Mouse (Mus musculus) limb, embryonic 12.5 days (tissue): ENCODE results near the gene Mnat1. TPM values are rescaled to one million over a fixed set of nuclear protein-coding genes. Genes with fewer than 3 reads are reported as not detected.
A peak's percentile ranks its signal among the peaks of the same experiment; 100 is the strongest.

Experiments
- ATAC-seq: fragments of 200-750 bp; cut with Nextera tagmentation; 2 replicates; pipeline ENCODE4 v1.8.0; 2017; ENCODE audit warnings: low read depth, moderate TSS enrichment; ENCODE audit not compliant: insufficient number of reproducible peaks, insufficient read depth, low FRiP score, low TSS enrichment
- H3K27ac ChIP-seq: fragments of 300-500 bp; sonication (generic); 2 replicates; pipeline ENCODE4 v1.5.1; 2016; ENCODE audit warnings: mild to moderate bottlenecking, moderate library complexity
- H3K27me3 ChIP-seq: fragments of 300-500 bp; sonication (generic); 2 replicates; pipeline ENCODE4 v1.6.1; 2016; ENCODE audit warnings: mild to moderate bottlenecking, moderate library complexity
- H3K36me3 ChIP-seq: fragments of 300-500 bp; sonication (generic); 2 replicates; pipeline ENCODE4 v1.6.1; 2016; ENCODE audit warnings: mild to moderate bottlenecking, moderate library complexity
- H3K4me1 ChIP-seq: fragments of 300-500 bp; sonication (generic); replicated peaks from 2 replicates; pipeline ENCODE4 v1.6.1; 2016
- H3K4me2 ChIP-seq: fragments of 300-500 bp; sonication (generic); 2 replicates; pipeline ENCODE4 v1.6.1; 2016; ENCODE audit warnings: mild to moderate bottlenecking, moderate library complexity
- H3K4me3 ChIP-seq: fragments of 300-500 bp; sonication (generic); replicated peaks from 2 replicates; pipeline ENCODE4 v1.5.1; 2016; ENCODE audit warnings: mild to moderate bottlenecking
- H3K9ac ChIP-seq: fragments of 300-500 bp; sonication (generic); replicated peaks from 2 replicates; pipeline ENCODE4 v1.6.1; 2016; ENCODE audit warnings: mild to moderate bottlenecking, moderate library complexity
- H3K9me3 ChIP-seq: fragments of 300-500 bp; sonication (generic); 2 replicates; pipeline ENCODE4 v1.6.1; 2016; ENCODE audit warnings: mild to moderate bottlenecking, moderate library complexity
- WGBS: fragments of 180-500 bp; shearing (Covaris S2); methylation state at CpG from one replicate; pipeline ENCODE4 v1.1.7; 2016; 5-methylcytosine and 5-hydroxymethylcytosine counted together
- polyA plus RNA-seq: library from polyadenylated mRNA; unstranded; fragments of >200 nt; fragmentation: Nextera tagmentation; extraction: Ambion mirVana; gene quantifications from 2 replicates; pipeline ENCODE4 v1.2.1, GENCODE M21; 2016

The Mnat1 gene
- polyA plus RNA-seq, 1 experiment from 2014 or later = 40.7 TPM

DNA sequence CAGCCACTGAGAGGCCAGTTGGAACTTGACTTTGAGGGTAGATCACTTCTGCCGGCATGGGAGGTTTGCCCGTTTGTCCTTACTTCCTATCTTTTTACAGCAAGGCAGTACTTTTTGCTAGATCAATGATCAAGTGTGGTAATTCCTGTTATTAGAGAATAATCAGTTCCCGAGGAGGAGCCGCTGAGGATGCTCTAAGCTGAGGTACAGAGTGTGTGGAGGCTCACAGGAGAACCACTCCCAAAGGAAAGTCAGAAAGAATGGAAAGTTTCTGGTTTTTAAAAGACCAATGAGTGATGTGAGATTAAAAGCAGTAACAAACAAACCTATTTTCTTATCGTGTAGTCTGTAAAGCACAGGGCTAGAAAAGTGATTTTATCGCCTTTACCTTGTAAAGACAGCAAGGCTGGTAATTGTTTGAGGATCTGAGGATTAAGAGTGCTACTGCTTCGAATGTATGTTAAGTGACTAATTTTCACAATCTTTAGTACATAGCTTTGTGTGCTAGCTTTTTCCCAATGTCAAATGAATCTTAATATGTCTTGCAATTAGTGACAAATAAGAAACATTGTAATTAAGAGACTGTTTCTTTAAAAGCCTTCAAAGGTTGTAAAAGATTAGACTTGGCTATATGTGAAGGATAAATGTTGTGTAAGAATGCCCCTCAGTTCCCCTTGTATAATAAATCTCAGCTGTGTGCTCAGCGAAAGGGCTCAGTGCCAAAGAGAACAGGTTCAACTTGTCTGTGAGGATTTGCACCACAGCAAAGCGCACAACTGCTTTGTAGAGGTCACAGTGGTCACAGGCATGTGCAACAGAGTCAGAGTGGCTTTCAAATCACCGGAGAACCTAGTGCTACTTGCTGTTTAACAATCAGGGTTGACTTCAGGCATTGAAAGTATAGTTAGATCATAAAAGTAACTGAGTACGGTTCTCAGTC is 82.5 kb downstream of the Mnat1 start:
- no peaks in the 10 kb centered on the region for H3K36me3 ChIP-seq
- peaks cover 24% of the 10 kb centered on the region for H3K4me1 ChIP-seq
- peak overlapping the region; percentile 56; the same call in 1 of the 2 replicates for H3K27ac ChIP-seq
- peak; percentile 63; the same call in 1 of the 2 replicates for ATAC-seq
- no peak overlapping the region for H3K4me3 ChIP-seq
- no peak overlapping the region for H3K4me2 ChIP-seq
- H3K9ac ChIP-seq = no peak overlapping the region
- H3K27me3 ChIP-seq = no peaks in the 10 kb centered on the region
- no peaks in the 10 kb centered on the region for H3K9me3 ChIP-seq
- 33% methylated on average over 11 of the region's 11 CpGs for WGBS

DNA sequence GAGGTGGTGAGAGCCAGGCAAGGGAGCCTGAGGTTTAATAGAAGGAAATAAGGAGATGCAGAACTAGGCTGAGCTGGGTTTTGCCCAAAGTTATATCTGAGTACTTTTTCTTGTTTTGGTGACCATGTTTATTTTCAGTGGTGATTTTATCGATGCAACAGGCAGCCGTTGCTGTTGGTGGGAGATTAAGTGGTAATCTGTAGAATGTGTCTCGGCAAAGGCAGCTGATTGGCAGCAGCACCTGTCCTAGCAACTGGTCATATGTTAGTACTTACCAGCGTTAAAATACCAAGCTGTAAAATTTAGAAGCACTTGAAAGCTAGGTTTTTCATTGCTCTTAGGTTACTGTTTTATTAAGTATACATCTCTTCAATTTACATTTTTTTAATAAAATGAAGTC is 83.5 kb downstream of the Mnat1 start:
- ATAC-seq = no peak
- Histone ChIP-seq H3K9me3 (no peaks in the 10 kb centered on the region), H3K4me2 (no peak overlapping the region; the same call in 1 of the 2 replicates), H3K36me3 (no peaks in the 10 kb centered on the region), H3K27me3 (no peaks in the 10 kb centered on the region), H3K27ac (peak overlapping the region; percentile 56; the same call in 1 of the 2 replicates), H3K9ac (no peak overlapping the region), H3K4me3 (no peak overlapping the region), H3K4me1 (peaks cover 24% of the 10 kb centered on the region)
- 26% methylated on average over 4 of the region's 4 CpGs for WGBS

DNA sequence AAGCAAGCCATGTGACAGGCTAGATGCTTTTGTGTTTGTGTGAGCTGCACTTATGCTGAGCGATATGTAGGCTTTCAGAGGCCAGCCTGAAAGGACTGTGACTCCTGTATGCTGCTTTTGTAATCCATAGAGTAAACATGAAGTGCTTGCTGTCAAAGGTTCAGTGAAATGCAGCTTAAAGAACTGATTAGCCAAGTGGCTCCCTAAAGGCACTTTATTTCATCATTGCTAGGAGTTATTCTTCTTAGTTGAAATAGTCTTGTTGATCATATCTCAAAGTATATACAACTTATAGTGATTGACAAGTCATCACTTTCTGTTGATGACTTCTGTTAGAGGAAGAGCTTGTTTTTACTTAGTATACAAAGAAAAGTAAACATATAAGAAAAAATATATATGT is 83.9 kb downstream of the Mnat1 start:
- Histone ChIP-seq H3K27me3 (no peaks in the 10 kb centered on the region), H3K36me3 (no peaks in the 10 kb centered on the region), H3K4me1 (peaks cover 24% of the 10 kb centered on the region), H3K9me3 (no peaks in the 10 kb centered on the region), H3K4me3 (no peak overlapping the region), H3K4me2 (no peak overlapping the region), H3K27ac (no peak overlapping the region), H3K9ac (no peak overlapping the region)
- ATAC-seq = no peak
- WGBS = 53% methylated on average over 1 of the region's 1 CpGs

DNA sequence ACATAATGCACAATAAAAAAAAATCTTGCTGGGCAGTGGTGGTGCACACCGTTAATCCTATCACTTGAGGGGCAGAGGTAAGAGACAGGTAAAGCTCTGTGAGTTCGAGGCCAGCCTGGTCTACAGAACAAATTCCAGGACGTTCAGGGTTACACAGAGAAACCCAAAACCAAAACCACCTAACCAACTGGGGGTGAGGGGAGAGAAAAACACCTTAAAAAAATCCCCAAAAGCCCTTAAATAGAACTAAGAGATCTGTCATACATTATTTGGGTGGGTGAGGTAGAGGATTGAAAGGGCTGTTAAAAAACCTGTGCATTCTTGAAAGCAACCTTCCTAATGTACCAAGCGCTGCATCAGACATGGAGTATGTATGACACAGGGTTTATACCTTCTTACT is 85.0 kb downstream of the Mnat1 start:
- Histone ChIP-seq H3K9me3 (no peaks in the 10 kb centered on the region), H3K27ac (no peak overlapping the region), H3K27me3 (no peaks in the 10 kb centered on the region), H3K36me3 (no peaks in the 10 kb centered on the region), H3K9ac (no peak overlapping the region), H3K4me2 (no peak overlapping the region), H3K4me1 (peaks cover 24% of the 10 kb centered on the region), H3K4me3 (no peak overlapping the region)
- 87% methylated on average over 4 of the region's 4 CpGs for WGBS
- no peak for ATAC-seq

DNA sequence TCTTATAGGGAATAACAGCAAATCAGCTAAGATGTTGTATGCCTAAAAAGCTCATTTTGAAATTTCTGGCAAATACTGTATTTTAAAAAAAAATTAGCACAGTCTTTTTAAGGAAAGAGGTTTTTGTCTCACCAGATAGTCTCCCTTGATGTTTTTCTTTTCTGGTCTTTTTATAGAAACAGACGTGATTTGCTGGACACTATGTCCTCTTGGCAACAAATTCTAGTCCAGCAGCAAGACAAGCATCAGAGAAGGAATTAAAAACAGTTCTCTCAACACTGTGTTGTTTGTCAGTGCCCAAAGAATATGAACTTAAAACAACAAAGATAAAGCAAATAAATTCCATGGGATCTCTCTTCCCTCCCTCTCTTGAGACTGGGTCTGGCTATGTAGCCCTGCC is 85.6 kb downstream of the Mnat1 start:
- no peak overlapping the region for H3K4me2 ChIP-seq
- H3K4me3 ChIP-seq = no peak overlapping the region
- no peak overlapping the region for H3K27ac ChIP-seq
- H3K9me3 ChIP-seq = no peaks in the 10 kb centered on the region
- ATAC-seq = no peak
- H3K9ac ChIP-seq = no peak overlapping the region
- no peaks in the 10 kb centered on the region for H3K27me3 ChIP-seq
- WGBS = 79% methylated on average over 1 of the region's 1 CpGs
- no peaks in the 10 kb centered on the region for H3K36me3 ChIP-seq
- H3K4me1 ChIP-seq = peaks cover 24% of the 10 kb centered on the region

DNA sequence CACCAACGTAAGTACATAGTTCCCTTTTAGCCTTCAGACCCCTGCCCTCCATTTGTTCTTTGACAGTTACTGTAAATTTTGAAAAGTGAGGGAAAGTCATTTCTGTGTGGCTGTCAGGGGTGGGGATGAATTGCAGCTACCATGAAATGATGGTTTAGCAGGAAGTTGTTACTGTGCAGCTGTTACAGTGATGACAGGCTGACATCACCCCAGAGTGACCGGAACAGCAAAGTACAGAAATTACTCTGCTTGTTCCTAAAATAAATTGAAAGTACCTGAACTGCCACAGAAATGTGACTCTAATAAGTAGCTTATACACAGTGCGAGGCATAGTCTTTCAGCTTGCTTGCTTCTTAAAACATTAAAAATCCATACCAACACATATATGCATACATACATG is 86.9 kb downstream of the Mnat1 start:
- Histone ChIP-seq H3K27ac (0 out of 2 replicates have a peak overlapping the region, but pooled peaks have one; percentile 1), H3K4me1 (peaks cover 20% of the 10 kb centered on the region), H3K4me3 (no peak overlapping the region), H3K9ac (no peak overlapping the region), H3K27me3 (no peaks in the 10 kb centered on the region), H3K4me2 (no peak overlapping the region), H3K36me3 (peaks cover 1% of the 10 kb centered on the region; the same call in 1 of the 2 replicates), H3K9me3 (no peaks in the 10 kb centered on the region)
- 64% methylated on average over 3 of the region's 3 CpGs for WGBS
- ATAC-seq = no peak

DNA sequence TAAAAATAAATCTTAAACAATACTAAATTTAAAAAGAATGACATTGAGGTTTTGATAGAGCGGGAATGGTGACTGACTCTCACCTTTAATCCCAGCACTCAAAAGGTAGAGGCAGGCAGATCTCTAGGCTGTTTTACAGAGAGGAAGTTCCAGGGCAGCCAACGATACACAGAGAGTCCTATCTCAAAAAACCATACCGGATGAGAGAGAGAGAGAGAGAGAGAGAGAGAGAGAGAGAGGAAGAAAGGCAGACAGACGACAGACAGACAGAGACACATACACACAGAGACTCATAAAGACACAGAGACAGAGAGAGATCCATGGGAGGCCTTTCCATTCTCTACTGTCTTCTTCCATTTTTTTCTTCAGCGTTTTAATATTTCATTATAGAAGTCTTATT is 92.3 kb downstream of the Mnat1 start:
- 90% methylated on average over 5 of the region's 5 CpGs for WGBS
- Histone ChIP-seq H3K4me2 (no peak overlapping the region), H3K27ac (no peak overlapping the region), H3K4me3 (no peak overlapping the region), H3K4me1 (no peaks in the 10 kb centered on the region; the same call in 1 of the 2 replicates), H3K36me3 (peaks cover 20% of the 10 kb centered on the region), H3K9me3 (no peaks in the 10 kb centered on the region), H3K27me3 (no peaks in the 10 kb centered on the region), H3K9ac (no peak overlapping the region)
- ATAC-seq = no peak

DNA sequence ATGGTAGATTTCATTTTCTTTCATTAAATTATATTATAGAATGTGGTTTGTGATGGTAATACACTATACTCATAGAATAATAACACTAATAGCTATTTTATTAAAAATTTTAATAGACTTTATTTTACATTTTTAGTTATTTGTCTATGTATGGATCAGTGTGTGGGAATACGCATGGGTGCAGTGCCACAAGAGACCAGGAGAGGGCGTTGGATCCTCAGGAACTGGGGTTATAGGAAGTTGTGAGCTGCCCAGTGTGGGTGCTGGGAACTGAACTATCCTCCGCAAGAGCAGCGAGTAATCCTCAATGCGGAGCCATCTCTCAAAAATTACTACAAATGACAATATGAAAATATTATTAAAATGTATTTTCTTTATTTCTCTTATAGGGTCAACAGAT is 95.1 kb downstream of the Mnat1 start:
- H3K9me3 ChIP-seq = no peaks in the 10 kb centered on the region
- peaks cover 26% of the 10 kb centered on the region for H3K36me3 ChIP-seq
- H3K9ac ChIP-seq = no peak overlapping the region
- no peak overlapping the region for H3K4me3 ChIP-seq
- whole genome bisulfite sequencing = 89% methylated on average over 5 of the region's 5 CpGs
- H3K4me2 ChIP-seq = no peak overlapping the region
- no peak overlapping the region for H3K27ac ChIP-seq
- H3K4me1 ChIP-seq = no peaks in the 10 kb centered on the region; the same call in 1 of the 2 replicates
- no peak for ATAC-seq
- no peaks in the 10 kb centered on the region for H3K27me3 ChIP-seq

DNA sequence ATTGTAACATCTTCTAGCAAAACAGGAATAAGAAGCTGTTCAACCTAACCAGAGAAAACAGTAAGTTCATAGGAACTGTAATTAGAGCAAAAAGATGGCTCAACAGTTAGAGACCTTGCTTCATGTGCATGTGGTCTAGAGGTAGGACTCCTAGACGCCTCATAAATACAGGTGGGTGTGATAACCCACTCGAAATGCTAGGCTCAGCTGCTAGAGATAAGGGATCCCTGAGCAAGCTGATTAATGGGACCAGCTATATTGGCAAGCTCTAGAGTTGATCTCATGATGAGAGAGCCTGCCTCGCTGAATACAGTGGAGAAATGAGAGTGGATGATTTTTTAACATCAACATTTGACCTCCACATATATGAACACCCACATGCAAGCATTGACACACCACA is 97.7 kb downstream of the Mnat1 start:
- 82% methylated on average over 3 of the region's 3 CpGs for WGBS
- Histone ChIP-seq H3K36me3 (peaks cover 24% of the 10 kb centered on the region), H3K4me1 (peaks cover 3% of the 10 kb centered on the region; the same call in 1 of the 2 replicates), H3K4me2 (no peak overlapping the region), H3K9ac (no peak overlapping the region), H3K27me3 (no peaks in the 10 kb centered on the region), H3K27ac (no peak overlapping the region), H3K4me3 (no peak overlapping the region), H3K9me3 (no peaks in the 10 kb centered on the region)
- ATAC-seq = no peak

DNA sequence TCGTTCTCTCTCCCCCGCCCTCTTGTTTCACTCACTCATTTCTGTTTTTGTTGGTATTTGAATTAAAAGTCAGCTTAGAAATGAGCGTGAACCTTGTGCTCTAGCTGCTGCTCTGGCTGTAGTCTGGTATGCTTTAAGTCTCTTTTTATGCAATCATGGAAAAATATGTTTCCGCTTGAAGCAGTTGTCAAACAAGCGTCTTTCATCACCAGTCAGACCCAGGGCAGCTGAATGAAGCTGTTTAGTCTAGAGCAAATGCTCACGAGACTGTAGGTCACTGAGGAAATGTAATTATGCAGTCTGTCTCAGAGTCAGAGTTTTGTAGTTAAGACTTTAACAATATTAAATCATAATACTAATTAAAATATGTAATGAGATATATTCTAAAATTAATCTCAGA is 100.4 kb downstream of the Mnat1 start:
- peaks cover 21% of the 10 kb centered on the region for H3K36me3 ChIP-seq
- no peak overlapping the region for H3K9ac ChIP-seq
- no peak overlapping the region for H3K4me2 ChIP-seq
- H3K27ac ChIP-seq = 0 out of 2 replicates have a peak overlapping the region, but pooled peaks have one; percentile 45
- H3K27me3 ChIP-seq = no peaks in the 10 kb centered on the region
- no peaks in the 10 kb centered on the region for H3K9me3 ChIP-seq
- H3K4me1 ChIP-seq = peaks cover 3% of the 10 kb centered on the region; the same call in 1 of the 2 replicates
- H3K4me3 ChIP-seq = no peak overlapping the region
- WGBS = 55% methylated on average over 6 of the region's 6 CpGs
- no peak for ATAC-seq

DNA sequence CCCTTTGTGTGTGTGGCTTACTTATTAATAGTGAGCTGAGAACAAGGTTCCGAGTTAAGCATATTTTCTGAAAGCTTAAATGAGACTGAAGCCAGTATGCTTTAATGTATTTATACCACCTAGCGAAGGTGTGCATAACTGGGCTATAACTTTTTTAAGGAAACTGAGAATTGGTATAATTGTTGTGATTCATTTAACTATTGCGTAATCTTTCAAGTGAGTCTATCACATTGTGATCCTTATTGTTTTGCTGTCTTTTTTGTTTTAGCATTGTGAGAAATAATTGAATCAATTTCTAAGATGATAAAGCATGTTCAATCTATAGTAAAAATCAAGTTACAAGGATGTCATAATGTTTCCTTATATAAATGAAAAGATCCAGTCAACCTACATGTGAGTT is 104.9 kb downstream of the Mnat1 start:
- H3K4me3 ChIP-seq = no peak overlapping the region
- no peak overlapping the region for H3K27ac ChIP-seq
- 92% methylated on average over 3 of the region's 3 CpGs for WGBS
- H3K9ac ChIP-seq = no peak overlapping the region
- no peaks in the 10 kb centered on the region for H3K27me3 ChIP-seq
- H3K4me2 ChIP-seq = no peak overlapping the region
- no peaks in the 10 kb centered on the region for H3K9me3 ChIP-seq
- no peak for ATAC-seq
- H3K4me1 ChIP-seq = peaks cover 9% of the 10 kb centered on the region; the same call in 1 of the 2 replicates
- no peaks in the 10 kb centered on the region for H3K36me3 ChIP-seq
